Mouse (Mus musculus): Measurements from ENCODE around the gene Poc1a. TPM values are rescaled to one million over a fixed set of nuclear protein-coding genes. Genes with fewer than 3 reads are reported as not detected.

Gene Poc1a
- total and polyA plus RNA-seq, 3 experiments: 24.5 to 46.7 (median 31.9) TPM

DNA sequence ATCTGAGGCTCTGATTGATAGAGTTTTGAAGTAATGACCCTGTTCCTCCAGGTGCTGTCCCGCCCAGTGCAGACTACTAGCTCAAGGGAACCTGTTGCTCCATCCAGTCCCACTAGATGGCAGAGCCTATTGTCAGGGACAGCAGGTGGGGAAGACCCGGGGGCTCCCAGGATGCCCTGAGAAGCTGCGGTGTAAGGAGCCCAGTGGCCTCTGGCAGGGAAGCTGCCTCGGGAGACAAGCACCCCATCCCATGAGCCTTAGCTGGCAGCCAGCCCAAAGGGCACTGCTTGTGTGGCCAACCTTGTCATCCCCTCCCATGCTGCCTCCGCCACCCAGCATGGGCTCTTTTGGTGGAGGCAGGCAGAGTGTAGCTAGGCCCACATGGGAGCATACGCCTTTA is 70.3 kb downstream of the Poc1a start:
- peak; percentile 35 for DNase-seq (ENCODE audit: extremely low read depth)
- Histone ChIP-seq H3K27me3 (replicated peaks) (no peaks in the 10 kb centered on the region), H3K4me3 (replicated peaks in 1 of 3; ENCODE audit: low read depth in 2 of 3, low read length in 2 of 3, poor library complexity in 1 of 3) (no peak overlapping the region), H3K79me2 (replicated peaks; ENCODE audit: control insufficient read depth, extremely low read depth, insufficient read depth, poor library complexity, severe bottlenecking) (no peaks in the 10 kb centered on the region), H3K9ac (ENCODE audit: insufficient read depth, low read depth) (no peak overlapping the region), H3K27ac (ENCODE audit: insufficient read depth, low read depth) (no peak overlapping the region), H3K36me3 (replicated peaks in 1 of 2; ENCODE audit: control insufficient read depth in 1 of 2, insufficient read depth in 1 of 2, low read length in 1 of 2) (peaks cover 0 to 33% of the 10 kb centered on the region in 2 experiments), H3K4me2 (ENCODE audit: insufficient read depth, low read depth, poor library complexity, severe bottlenecking) (no peak overlapping the region), H3K4me1 (ENCODE audit: control insufficient read depth in 1 of 2, insufficient read depth in 2 of 2) (peaks cover 0 to 7% of the 10 kb centered on the region in 2 experiments; a peak in 2 of 4 replicates), H3K9me3 (replicated peaks; ENCODE audit: low read length) (no peaks in the 10 kb centered on the region)
- dilution Hi-C loops (cut with MboI; ENCODE audit: extremely low pct_ligation_motif_present, extremely low pct_unique_long_range_greater_than_20kb, low sequenced_read_pairs): no loop called here
- in situ Hi-C loops (cut with MboI; ENCODE audit: low pct_ligation_motif_present, low pct_unique_long_range_greater_than_20kb, low sequenced_read_pairs): no loop called here
- TF ChIP-seq NELFE (IDR thresholded peaks at IDR 0.05; ENCODE audit: low read depth, low read length): no peak
- no peak for TF ChIP-seq CHD2 (IDR thresholded peaks at IDR 0.05; ENCODE audit: low read length)
- TF ChIP-seq CTCF (conservative IDR thresholded peaks at IDR 0.05 in 1 of 2, IDR thresholded peaks at IDR 0.05 in 1 of 2; ENCODE audit: low read depth in 2 of 2, low read length in 2 of 2): peak in 1 of 2 experiments; percentile 57; a peak in 2 of 4 replicates
- TF ChIP-seq SMC3 (IDR thresholded peaks at IDR 0.05; ENCODE audit: low read depth, low read length): peak; percentile 57
- TF ChIP-seq RAD21 (IDR thresholded peaks at IDR 0.05; ENCODE audit: low read depth, low read length): peak; percentile 32

DNA sequence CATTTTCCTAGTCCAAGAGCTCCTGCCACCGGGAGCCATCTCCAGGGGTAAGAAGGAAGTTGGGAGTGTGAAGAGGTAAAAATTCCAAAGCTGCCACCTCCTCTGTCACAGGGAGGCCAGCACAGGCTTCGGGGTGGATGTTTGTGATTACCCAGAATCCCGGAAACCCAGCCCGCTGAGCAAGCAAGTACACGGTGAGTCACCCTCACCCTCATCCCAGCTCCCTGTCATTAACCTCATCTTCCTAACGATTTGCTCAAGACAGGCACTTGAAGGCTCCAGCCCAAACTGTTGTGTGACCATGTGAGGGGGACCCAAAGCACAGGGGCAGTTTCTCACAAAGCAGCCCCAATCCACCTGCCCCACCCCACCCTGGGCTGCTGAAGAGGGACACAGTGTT is 72.9 kb downstream of the Poc1a start:
- H3K36me3 ChIP-seq (replicated peaks in 1 of 2; ENCODE audit: control insufficient read depth in 1 of 2, insufficient read depth in 1 of 2, low read length in 1 of 2): peaks cover 0 to 23% of the 10 kb centered on the region in 2 experiments
- H3K79me2 ChIP-seq (replicated peaks; ENCODE audit: control insufficient read depth, extremely low read depth, insufficient read depth, poor library complexity, severe bottlenecking): no peaks in the 10 kb centered on the region
- no peak for DNase-seq (ENCODE audit: extremely low read depth)
- H3K27ac ChIP-seq (ENCODE audit: insufficient read depth, low read depth): no peak overlapping the region
- in situ Hi-C loops (cut with MboI; ENCODE audit: low pct_ligation_motif_present, low pct_unique_long_range_greater_than_20kb, low sequenced_read_pairs) (no loop called here), dilution Hi-C loops (cut with MboI; ENCODE audit: extremely low pct_ligation_motif_present, extremely low pct_unique_long_range_greater_than_20kb, low sequenced_read_pairs) (no loop called here)
- H3K4me2 ChIP-seq (ENCODE audit: insufficient read depth, low read depth, poor library complexity, severe bottlenecking): no peak overlapping the region
- no peaks in the 10 kb centered on the region for H3K27me3 ChIP-seq (replicated peaks)
- H3K9ac ChIP-seq (ENCODE audit: insufficient read depth, low read depth): no peak overlapping the region
- peaks cover 0 to 5% of the 10 kb centered on the region in 2 experiments; a peak in 1 of 4 replicates for H3K4me1 ChIP-seq (ENCODE audit: control insufficient read depth in 1 of 2, insufficient read depth in 2 of 2)
- no peak for TF ChIP-seq POLR2A (IDR thresholded peaks at IDR 0.05; ENCODE audit: low read depth, low read length)
- TF ChIP-seq TCF12 (IDR thresholded peaks at IDR 0.05; ENCODE audit: low read depth, low read length): no peak
- TF ChIP-seq MXI1 (IDR thresholded peaks at IDR 0.05; ENCODE audit: low read depth, low read length): no peak
- TF ChIP-seq CTCF (conservative IDR thresholded peaks at IDR 0.05 in 1 of 2, IDR thresholded peaks at IDR 0.05 in 1 of 2; ENCODE audit: low read depth in 2 of 2, low read length in 2 of 2): no peak
- TF ChIP-seq TBP (conservative IDR thresholded peaks at IDR 0.05; ENCODE audit: low read depth, low read length): no peak
- TF ChIP-seq CHD1 (IDR thresholded peaks at IDR 0.05; ENCODE audit: low read depth, low read length): no peak
- no peak for TF ChIP-seq MYC (IDR thresholded peaks at IDR 0.05; ENCODE audit: low read depth, low read length)
- no peak for TF ChIP-seq KAT2A (IDR thresholded peaks at IDR 0.05; ENCODE audit: insufficient replicate concordance, low read length)
- no peak for TF ChIP-seq UBTF (IDR thresholded peaks at IDR 0.05; ENCODE audit: low read depth, low read length)
- no peak for TF ChIP-seq MAFK (IDR thresholded peaks at IDR 0.05; ENCODE audit: insufficient replicate concordance, low read length)
- no peak for TF ChIP-seq ZKSCAN1 (IDR thresholded peaks at IDR 0.05; ENCODE audit: borderline replicate concordance, low read depth, low read length)
- TF ChIP-seq PAX5 (IDR thresholded peaks at IDR 0.05; ENCODE audit: low read length): no peak
- TF ChIP-seq POLR2AphosphoS2 (IDR thresholded peaks at IDR 0.05; ENCODE audit: low read depth, low read length): no peak
- no peak for TF ChIP-seq JUN (IDR thresholded peaks at IDR 0.05; ENCODE audit: insufficient read depth, low read depth, low read length)
- TF ChIP-seq ZC3H11A (IDR thresholded peaks at IDR 0.05; ENCODE audit: low read depth, low read length): no peak
- no peak for TF ChIP-seq ETS1 (conservative IDR thresholded peaks at IDR 0.05; ENCODE audit: low read depth, low read length)
- no peak for TF ChIP-seq GABPA (IDR thresholded peaks at IDR 0.05; ENCODE audit: insufficient replicate concordance, low read depth, low read length)
- no peaks in the 10 kb centered on the region for H3K9me3 ChIP-seq (replicated peaks; ENCODE audit: low read length)
- H3K4me3 ChIP-seq (replicated peaks in 1 of 3; ENCODE audit: low read depth in 2 of 3, low read length in 2 of 3, poor library complexity in 1 of 3): no peak overlapping the region
